Mouse (Mus musculus) heart, embryonic 15.5 days (tissue): ENCODE data around the gene Ino80b. TPM values are rescaled to one million over a fixed set of nuclear protein-coding genes. Genes with fewer than 3 reads are reported as not detected.
A peak's percentile ranks its signal among the peaks of the same experiment; 100 is the strongest.

Source experiments
- ATAC-seq: fragments of 200-750 bp; cut with Nextera tagmentation; replicated peaks from 2 replicates; pipeline ENCODE4 v1.8.0; 2017; ENCODE audit warnings: low read depth, moderate TSS enrichment; ENCODE audit not compliant: insufficient number of reproducible peaks, insufficient read depth, low FRiP score
- H3K27ac ChIP-seq: fragments of 300-500 bp; sonication (generic); 2 replicates; pipeline ENCODE4 v1.5.1; 2015; ENCODE audit warnings: mild to moderate bottlenecking, inconsistent platforms
- H3K27me3 ChIP-seq: fragments of 300-500 bp; sonication (generic); 2 replicates; pipeline ENCODE4 v1.6.1; 2015; ENCODE audit warnings: inconsistent platforms
- H3K36me3 ChIP-seq: fragments of 300-500 bp; sonication (generic); 2 replicates; pipeline ENCODE4 v1.6.1; 2015; ENCODE audit warnings: mild to moderate bottlenecking, inconsistent platforms
- H3K4me1 ChIP-seq: fragments of 300-500 bp; sonication (generic); replicated peaks from 2 replicates; pipeline ENCODE4 v1.6.1; 2015; ENCODE audit warnings: inconsistent platforms
- H3K4me2 ChIP-seq: fragments of 300-500 bp; sonication (generic); 2 replicates; pipeline ENCODE4 v1.6.1; 2015; ENCODE audit warnings: inconsistent platforms, mild to moderate bottlenecking, moderate library complexity
- H3K4me3 ChIP-seq: fragments of 300-500 bp; sonication (generic); 2 replicates; pipeline ENCODE4 v1.5.1; 2015; ENCODE audit warnings: mild to moderate bottlenecking, inconsistent platforms
- H3K9ac ChIP-seq: fragments of 300-500 bp; sonication (generic); 2 replicates; pipeline ENCODE4 v1.6.1; 2015; ENCODE audit warnings: mild to moderate bottlenecking, inconsistent platforms
- H3K9me3 ChIP-seq: fragments of 300-500 bp; sonication (generic); replicated peaks from 2 replicates; pipeline ENCODE4 v1.6.1; 2016; ENCODE audit warnings: inconsistent platforms
- WGBS: fragments of 180-500 bp; shearing (Covaris S2); methylation state at CpG from one replicate; pipeline ENCODE4 v1.1.7; 2015; ENCODE audit warnings: mixed read lengths; 5-methylcytosine and 5-hydroxymethylcytosine counted together
- polyA plus RNA-seq: library from polyadenylated mRNA; unstranded; fragments of >200 nt; fragmentation: Nextera tagmentation; extraction: Ambion mirVana; gene quantifications from 2 replicates; pipeline ENCODE4 v1.2.1, GENCODE M21; 2015

Gene Ino80b
- polyA plus RNA-seq, 1 experiment from 2014 or later = 7.4 TPM

DNA sequence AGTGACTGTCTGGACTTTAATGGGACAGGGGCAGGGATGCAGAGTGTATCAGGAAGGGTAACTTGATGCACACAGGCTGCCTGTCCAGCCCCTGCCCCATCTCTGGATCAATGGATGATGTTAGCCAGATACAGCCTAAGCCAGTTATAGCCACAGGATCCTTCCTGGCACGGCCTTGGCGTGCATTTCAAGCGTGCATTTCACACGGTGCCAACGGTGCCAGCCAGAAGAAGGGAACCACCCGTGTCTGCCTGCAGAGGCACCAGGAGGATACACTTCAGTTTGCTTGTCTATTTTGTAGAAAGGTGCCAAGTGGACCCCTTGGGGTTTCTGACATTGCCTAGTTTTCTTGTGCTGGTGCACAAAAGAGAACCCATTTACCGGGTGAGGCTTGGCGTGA, 14.8 kb upstream of the Ino80b start:
- H3K9me3 ChIP-seq = no peaks in the 10 kb centered on the region
- H3K4me1 ChIP-seq = peaks cover 53% of the 10 kb centered on the region
- no peak overlapping the region for H3K4me2 ChIP-seq
- 91% methylated on average over 8 of the region's 8 CpGs for WGBS
- H3K27me3 ChIP-seq = no peaks in the 10 kb centered on the region
- no peak overlapping the region for H3K4me3 ChIP-seq
- no peak for ATAC-seq
- no peaks in the 10 kb centered on the region for H3K36me3 ChIP-seq
- no peak overlapping the region for H3K27ac ChIP-seq
- H3K9ac ChIP-seq = no peak overlapping the region

DNA sequence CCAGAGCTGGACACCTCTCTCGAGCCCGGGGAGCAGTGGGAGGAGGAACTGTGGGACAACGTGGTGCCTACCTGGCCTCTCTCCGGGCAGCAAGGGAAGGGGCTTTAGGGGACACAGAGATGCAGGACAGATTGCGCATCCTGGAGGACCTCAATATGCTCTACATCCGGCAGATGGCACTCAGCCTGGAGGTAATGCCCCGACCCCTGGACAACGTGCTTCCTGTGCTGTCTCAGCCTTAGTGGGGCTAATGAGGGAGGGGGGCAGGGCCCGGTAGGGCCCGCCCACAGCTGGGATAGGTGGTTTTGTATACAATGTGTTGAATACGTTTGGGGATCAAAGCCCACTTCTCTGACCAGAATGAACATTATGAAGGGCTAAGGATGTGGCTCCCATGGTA, 12.8 kb upstream of the Ino80b start:
- Histone ChIP-seq H3K4me1 (peaks cover 52% of the 10 kb centered on the region), H3K9ac (peak overlapping the region; percentile 83), H3K4me2 (peak overlapping the region; percentile 88), H3K27ac (peak overlapping the region; percentile 100), H3K36me3 (no peaks in the 10 kb centered on the region), H3K9me3 (no peaks in the 10 kb centered on the region), H3K27me3 (no peaks in the 10 kb centered on the region), H3K4me3 (peak overlapping the region; percentile 68)
- ATAC-seq = no peak
- WGBS = 3% methylated on average over 11 of the region's 11 CpGs

DNA sequence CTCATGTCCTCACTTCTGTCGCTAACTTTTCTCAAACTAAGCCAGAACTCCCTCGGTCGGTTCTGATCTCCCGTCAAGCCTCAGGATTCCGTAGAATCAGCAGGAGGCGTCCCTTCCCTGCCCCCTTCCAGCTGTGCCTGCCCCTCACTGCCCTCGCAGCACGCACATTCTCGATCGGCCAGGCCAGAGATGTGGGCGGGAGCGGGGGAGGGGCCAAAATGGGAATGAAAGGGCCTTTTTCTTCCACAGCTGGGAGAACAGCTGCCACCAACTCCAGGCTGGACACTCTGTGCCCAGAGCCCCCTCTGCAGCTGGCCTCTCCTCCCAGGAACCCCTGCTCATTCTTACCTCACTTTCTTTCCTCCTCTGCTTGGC, 12.3 kb upstream of the Ino80b start:
- peak overlapping the region; percentile 88 for H3K4me2 ChIP-seq
- H3K4me1 ChIP-seq = peaks cover 47% of the 10 kb centered on the region
- peak overlapping the region; percentile 100 for H3K27ac ChIP-seq
- no peaks in the 10 kb centered on the region for H3K9me3 ChIP-seq
- no peaks in the 10 kb centered on the region for H3K27me3 ChIP-seq
- no peaks in the 10 kb centered on the region for H3K36me3 ChIP-seq
- peak overlapping the region; percentile 83 for H3K9ac ChIP-seq
- under 1% methylated on average over 12 of the region's 12 CpGs for WGBS
- peak overlapping the region; percentile 68 for H3K4me3 ChIP-seq
- peak; percentile 82 for ATAC-seq

DNA sequence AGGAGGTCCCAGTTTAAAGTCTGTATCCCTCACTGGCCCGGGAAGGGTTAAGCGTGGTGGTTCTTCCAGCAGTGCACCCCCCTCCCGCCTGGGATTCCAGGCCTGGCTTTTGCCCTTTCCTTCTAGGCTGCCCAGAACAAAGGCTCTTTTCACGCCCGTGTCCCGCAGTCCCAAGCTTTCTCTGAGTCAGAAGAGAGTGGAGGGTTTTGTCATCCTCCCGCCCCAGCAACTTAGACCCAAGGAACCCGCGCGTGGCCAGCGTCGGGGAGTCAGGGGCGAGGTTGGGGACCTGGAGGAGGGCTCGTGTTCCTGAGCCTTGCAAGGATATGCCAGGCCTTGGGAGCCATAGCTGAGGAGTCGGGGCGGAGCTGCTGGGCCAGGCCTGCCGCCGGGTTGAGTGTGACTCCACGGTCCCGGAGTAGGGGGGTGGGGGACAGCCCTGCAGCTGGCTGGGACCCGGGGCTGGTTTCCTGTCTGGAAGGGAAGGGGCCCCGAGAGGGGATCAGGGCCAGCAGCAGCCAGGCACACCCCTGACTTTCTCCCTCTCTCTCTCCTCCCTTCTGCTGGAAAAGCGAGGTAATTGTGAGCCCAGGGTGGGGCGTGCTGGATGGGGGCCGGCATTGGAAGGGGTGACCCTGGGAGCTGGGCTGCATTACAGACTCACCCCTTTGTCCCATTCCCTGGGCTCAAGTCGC, 11.8 kb upstream of the Ino80b start:
- Histone ChIP-seq H3K36me3 (no peaks in the 10 kb centered on the region), H3K27me3 (no peaks in the 10 kb centered on the region), H3K9me3 (no peaks in the 10 kb centered on the region), H3K4me2 (peak overlapping the region; percentile 88), H3K9ac (peak overlapping the region; percentile 83), H3K4me1 (peaks cover 42% of the 10 kb centered on the region), H3K27ac (peak overlapping the region; percentile 100), H3K4me3 (peak overlapping the region; percentile 68)
- WGBS = under 1% methylated on average over 26 of the region's 26 CpGs
- ATAC-seq = peak; percentile 81

DNA sequence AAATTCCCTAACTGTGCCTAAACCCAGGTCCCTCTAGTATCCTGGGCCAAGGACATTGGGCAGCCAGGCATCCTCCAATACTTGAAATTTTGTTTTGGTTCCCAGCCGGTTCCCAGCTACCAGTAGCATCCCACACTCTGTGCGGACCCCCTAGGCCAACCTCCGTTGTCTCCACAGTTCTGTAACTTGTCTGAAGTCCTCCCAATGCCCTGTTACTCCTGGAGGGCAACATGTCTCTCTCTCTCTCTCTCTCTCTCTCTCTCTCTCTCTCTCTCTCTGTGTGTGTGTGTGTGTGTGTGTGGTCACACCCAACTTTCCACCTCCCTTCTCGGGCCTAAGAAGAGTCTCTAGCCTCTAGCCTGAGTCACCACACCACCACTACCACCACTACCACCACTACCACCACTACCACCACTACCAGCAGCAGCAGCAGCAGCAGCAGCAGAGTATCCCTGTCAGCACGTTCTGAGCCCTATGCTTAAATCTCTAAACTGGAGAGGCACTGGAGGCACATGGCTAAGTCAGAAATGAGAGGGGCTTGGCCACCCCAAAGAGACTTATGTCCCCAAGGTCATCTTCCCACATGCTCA, 11.2 kb upstream of the Ino80b start:
- WGBS = 26% methylated on average over 5 of the region's 5 CpGs
- H3K9ac ChIP-seq = peak overlapping the region; percentile 83
- H3K36me3 ChIP-seq = no peaks in the 10 kb centered on the region
- no peak for ATAC-seq
- H3K4me2 ChIP-seq = peak overlapping the region; percentile 88
- peak overlapping the region; percentile 68 for H3K4me3 ChIP-seq
- H3K4me1 ChIP-seq = peaks cover 36% of the 10 kb centered on the region
- no peaks in the 10 kb centered on the region for H3K27me3 ChIP-seq
- H3K9me3 ChIP-seq = no peaks in the 10 kb centered on the region
- H3K27ac ChIP-seq = peak overlapping the region; percentile 100

DNA sequence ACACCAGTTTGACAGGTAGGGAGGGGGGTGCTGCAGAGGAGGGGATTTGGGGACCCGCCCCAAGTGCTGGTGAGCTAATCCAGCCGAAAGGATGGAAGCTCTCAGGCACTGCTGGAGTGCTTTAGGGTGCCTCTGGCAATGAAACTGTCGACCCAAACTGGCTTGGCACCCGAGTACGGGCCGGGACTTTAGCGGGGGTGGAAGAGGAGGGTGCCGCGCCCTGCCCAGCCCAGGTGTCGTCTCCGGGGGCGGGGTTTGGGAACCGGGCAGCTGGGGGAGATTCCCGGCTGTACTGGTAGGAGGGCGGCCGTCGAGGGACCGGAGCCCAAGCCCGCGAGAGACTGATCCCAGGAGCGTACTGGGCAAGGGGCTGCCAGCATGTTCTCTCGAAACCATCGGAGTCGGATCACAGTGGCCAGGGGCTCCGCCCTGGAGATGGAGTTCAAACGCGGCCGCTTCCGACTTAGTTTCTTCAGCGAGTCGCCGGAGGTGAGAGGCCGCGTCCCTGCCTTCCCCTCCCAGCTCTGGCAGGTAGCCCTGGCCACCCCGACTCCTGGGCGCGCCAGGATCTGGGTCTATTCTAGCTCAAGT, 10.4 kb upstream of the Ino80b start:
- Histone ChIP-seq H3K9ac (peak overlapping the region; percentile 83), H3K27me3 (no peaks in the 10 kb centered on the region), H3K36me3 (no peaks in the 10 kb centered on the region), H3K4me3 (peak overlapping the region; percentile 68), H3K4me2 (peak overlapping the region; percentile 88), H3K9me3 (no peaks in the 10 kb centered on the region), H3K27ac (peak overlapping the region; percentile 100), H3K4me1 (peaks cover 34% of the 10 kb centered on the region)
- no peak for ATAC-seq
- WGBS = 9% methylated on average over 37 of the region's 37 CpGs

DNA sequence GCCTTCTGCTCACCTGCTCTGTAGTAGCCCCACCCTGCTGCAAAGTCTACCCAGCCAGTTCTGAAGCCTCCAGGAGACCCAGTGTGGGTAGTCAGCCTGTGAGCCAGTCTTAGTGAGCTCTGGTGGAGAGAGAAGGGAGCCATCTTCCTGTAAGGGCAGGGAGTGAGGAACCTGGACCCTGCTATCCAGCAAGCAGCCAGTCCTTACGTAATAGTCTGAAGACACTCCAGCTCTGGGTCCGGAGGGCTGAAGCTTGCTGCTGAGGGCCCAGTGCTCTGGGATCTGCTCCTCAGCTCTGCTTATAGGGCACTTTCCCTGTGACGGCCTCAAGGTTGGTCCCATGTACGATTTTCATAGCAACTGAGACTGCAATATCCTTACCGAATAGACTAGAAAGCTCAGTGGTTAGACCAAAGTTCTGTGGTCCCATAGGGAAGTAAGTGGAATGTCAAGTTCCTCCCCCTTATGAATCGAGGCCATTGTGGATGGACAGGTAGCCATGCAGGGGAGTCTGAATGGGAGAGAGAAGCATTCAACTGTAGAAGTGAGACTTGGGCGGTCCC, 9.8 kb upstream of the Ino80b start, which contains the start of gene Rtkn:
Rtkn (plus strand) TSS at position 513 of the 563 bp plus-strand sequence.
- WGBS = 61% methylated on average over 7 of the region's 7 CpGs
- Histone ChIP-seq H3K4me1 (peaks cover 34% of the 10 kb centered on the region), H3K36me3 (no peaks in the 10 kb centered on the region), H3K4me2 (peak within 1 kb of the TSS; percentile 88), H3K4me3 (peak within 1 kb of the TSS; percentile 68), H3K9ac (peak within 1 kb of the TSS; percentile 83), H3K27ac (peak within 1 kb of the TSS; percentile 100), H3K9me3 (no peaks in the 10 kb centered on the region), H3K27me3 (no peaks in the 10 kb centered on the region)
- no peak for ATAC-seq

DNA sequence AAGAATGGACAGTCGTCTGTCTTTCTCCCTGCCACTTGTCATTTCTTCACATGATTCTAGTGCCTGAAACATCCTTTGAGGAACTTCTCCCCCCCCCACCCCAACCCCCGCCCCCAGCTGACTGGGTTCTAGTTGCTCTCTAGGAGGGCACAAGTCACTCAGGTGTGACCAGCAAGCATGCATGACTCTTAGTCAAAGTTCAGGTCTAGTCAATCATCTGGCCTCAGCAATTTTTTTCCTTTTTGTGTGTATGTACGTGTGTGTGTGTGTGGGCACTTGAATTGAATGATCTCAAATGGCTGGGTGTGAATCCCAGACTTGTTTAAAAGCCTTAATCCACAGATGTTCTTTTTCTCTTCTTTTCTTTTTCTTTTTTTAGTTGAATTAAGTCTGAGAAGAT, 9.0 kb upstream of the Ino80b start:
- Histone ChIP-seq H3K27me3 (no peaks in the 10 kb centered on the region), H3K4me3 (no peak overlapping the region), H3K4me1 (peaks cover 33% of the 10 kb centered on the region), H3K9ac (no peak overlapping the region), H3K9me3 (no peaks in the 10 kb centered on the region), H3K27ac (no peak overlapping the region), H3K36me3 (no peaks in the 10 kb centered on the region), H3K4me2 (no peak overlapping the region)
- 64% methylated on average over 3 of the region's 3 CpGs for WGBS
- no peak for ATAC-seq

DNA sequence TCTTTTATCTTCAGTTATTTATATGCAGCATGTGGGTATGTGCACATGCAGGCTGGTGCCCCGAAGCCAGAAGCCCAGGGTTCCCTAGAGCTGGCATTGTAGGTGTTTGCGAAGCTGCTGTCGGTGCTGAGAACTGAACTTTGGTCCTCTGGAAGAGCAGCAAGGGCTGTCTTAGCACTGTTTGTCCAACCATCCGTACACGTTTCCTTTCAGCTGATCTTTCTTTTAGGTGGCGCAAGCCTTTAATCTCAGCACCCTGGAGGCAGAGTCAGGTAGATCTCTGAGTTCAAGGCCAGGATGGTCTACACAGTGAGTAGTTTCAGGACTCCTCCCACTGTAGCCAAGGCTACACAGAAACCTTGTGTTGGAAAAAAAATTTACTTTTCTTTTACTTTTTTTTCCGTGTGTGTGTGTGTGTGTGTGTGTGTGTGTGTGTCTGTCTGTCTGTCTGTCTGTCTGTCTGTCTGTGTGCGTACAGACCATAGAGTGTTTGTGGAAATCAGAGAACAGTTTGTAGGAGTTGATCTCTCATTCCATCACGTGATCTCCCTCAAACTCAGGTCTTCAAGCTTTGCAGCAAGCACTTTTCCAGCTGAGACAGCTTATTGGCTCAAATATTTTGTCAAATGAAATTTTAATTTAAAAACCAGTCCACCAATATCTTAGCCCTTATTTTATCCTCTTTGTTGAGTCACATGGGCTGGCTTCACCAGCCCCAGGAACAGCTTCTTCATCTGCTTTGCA, 7.1 kb upstream of the Ino80b start:
- H3K27me3 ChIP-seq = no peaks in the 10 kb centered on the region
- H3K27ac ChIP-seq = no peak overlapping the region
- peaks cover 17% of the 10 kb centered on the region for H3K4me1 ChIP-seq
- H3K36me3 ChIP-seq = no peaks in the 10 kb centered on the region
- ATAC-seq = no peak
- WGBS = 79% methylated on average over 9 of the region's 9 CpGs
- H3K4me2 ChIP-seq = no peak overlapping the region
- H3K9me3 ChIP-seq = no peaks in the 10 kb centered on the region
- no peak overlapping the region for H3K4me3 ChIP-seq
- no peak overlapping the region for H3K9ac ChIP-seq

DNA sequence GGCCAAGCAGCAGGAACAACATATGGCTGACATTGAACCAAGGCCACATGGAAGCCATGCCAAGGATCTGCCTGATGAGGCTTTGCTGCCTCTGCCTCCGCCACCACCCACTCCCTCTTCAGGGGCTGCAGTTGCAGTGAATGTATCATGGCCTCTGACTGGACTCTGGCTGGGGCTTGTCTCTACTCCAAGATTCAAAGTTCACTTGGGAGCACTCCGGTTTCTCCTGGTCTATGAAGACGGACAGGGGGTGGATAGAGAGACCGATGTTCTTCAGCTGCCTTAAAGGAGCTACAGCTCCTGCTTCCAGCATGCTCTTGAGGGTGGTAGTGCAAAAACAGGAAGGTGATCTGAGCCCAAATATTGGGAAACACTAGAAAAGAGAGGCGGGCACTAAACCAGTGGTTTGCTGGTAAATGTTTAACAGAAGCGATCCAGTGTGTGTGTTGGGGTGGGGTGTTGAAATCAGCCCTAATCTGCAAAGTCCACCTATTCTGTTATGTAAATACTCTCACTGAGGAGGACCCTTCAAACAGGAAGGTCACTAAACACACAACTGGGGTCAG, 6.3 kb upstream of the Ino80b start:
- Histone ChIP-seq H3K4me2 (no peak overlapping the region), H3K4me3 (no peak overlapping the region), H3K4me1 (peaks cover 13% of the 10 kb centered on the region), H3K27me3 (no peaks in the 10 kb centered on the region), H3K9ac (no peak overlapping the region), H3K27ac (no peak overlapping the region), H3K36me3 (no peaks in the 10 kb centered on the region), H3K9me3 (no peaks in the 10 kb centered on the region)
- 68% methylated on average over 6 of the region's 6 CpGs for WGBS
- ATAC-seq = no peak

DNA sequence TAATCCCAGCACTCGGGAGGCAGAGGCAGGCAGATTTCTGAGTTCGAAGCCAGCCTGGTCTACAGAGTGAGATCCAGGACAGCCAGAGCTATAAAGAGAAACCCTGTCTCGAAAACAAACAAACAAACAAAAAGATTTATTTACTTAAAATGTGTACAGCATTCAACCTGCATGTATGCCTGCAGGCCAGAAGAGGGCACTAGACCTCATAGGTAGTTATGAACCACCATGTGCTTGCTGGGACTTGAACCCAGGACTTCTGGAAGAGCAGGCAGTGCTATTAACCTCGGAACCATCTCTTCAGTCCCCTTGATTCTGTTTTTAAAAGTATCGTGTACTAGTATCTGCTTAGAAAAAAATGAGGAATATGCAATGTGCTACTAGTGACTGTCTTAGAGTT, 2.2 kb upstream of the Ino80b start:
- Histone ChIP-seq H3K9me3 (no peaks in the 10 kb centered on the region), H3K4me3 (no peak overlapping the region), H3K4me2 (no peak overlapping the region), H3K36me3 (peaks cover 4% of the 10 kb centered on the region; the same call in 1 of the 2 replicates), H3K27me3 (no peaks in the 10 kb centered on the region), H3K4me1 (peaks cover 22% of the 10 kb centered on the region), H3K27ac (no peak overlapping the region), H3K9ac (no peak overlapping the region)
- WGBS = 91% methylated on average over 5 of the region's 5 CpGs
- ATAC-seq = no peak
